Mouse (Mus musculus): Measurements from ENCODE around the gene Clnk. TPM values are rescaled to one million over a fixed set of nuclear protein-coding genes. Genes with fewer than 3 reads are reported as not detected.

Clnk gene
- polyA plus RNA-seq, 1 experiment from 2014 or later: 0.08 TPM

DNA sequence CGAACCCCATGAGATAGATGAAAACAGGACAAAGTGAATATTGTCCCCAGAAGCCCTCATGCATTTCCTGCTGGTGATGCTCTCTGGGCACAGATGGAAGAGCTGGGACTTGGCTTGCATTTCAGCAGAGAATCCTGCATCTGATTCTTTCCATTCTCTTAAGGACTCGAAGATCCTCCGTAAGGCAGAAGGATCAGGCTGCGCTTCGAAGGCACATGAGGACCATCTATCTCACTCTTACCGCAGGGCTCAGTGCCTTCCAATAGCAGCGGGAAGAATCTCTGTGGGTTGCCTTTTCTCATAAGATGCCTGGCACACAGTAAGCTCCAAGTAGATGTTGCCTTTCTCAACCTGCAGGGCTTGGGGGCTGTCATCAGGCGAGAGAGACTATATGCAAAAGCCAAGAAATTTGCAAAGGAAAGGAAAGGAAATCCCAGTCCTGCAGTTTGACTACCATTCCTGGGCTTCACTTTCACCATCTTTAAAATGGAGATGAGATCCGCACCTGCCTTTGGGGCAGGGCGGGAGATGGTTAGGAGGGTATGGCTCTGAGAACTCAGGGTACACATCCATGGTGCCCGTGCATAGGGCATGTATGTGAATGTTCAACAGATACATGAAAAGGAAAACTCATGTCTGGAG is 167.6 kb downstream of the Clnk start:
- peaks cover 6% of the 10 kb centered on the region; the same call in 1 of the 2 replicates for H3K4me1 ChIP-seq
- ATAC-seq (ENCODE audit: extremely low read depth, insufficient number of reproducible peaks, low FRiP score, low TSS enrichment): no peak
- H3K4me2 ChIP-seq: no peak overlapping the region
- no peak overlapping the region for H3K4me3 ChIP-seq
- whole genome bisulfite sequencing: 47% methylated on average over 11 of the region's 11 CpGs
- H3K27me3 ChIP-seq (replicated peaks): no peaks in the 10 kb centered on the region
- no peaks in the 10 kb centered on the region for H3K36me3 ChIP-seq
- H3K9me3 ChIP-seq: no peaks in the 10 kb centered on the region
- no peak overlapping the region for H3K27ac ChIP-seq (replicated peaks)
- H3K9ac ChIP-seq: no peak overlapping the region

DNA sequence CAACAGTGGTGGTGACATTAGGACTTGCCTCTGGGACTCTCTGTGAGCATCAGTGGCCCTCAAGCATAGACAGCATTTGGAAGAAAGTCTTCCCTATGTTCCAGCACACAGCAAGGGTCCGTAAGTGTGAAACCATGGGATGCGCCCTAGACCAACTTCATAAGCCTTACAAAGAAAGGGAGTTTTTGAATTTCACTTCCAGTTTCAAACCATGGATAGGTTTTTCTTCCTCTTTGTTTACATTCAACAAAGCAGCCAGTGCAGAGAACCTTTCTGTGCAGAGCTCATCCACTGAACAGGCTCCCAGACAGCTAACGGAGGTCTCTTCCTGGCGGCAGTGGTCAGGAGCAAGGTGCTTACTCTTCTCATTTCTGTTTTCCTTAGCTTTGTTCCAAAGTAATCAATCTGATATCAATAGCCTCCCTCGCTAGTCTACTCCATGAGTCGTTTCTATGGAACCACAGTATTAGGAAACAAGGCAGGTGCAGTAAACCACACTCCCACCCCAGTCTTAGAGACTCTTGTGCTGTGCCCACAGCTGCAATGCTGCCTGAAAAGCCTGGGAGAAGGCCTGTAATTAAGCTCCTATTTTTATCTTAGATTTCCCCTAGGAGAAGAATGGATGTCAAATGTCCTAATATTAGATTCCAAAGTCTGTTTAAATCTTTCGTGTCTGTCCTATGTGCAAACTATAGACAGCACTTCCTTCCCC is 169.1 kb downstream of the Clnk start:
- WGBS: 72% methylated on average over 7 of the region's 7 CpGs
- peaks cover 6% of the 10 kb centered on the region; the same call in 1 of the 2 replicates for H3K4me1 ChIP-seq
- no peak overlapping the region for H3K9ac ChIP-seq
- H3K27me3 ChIP-seq (replicated peaks): no peaks in the 10 kb centered on the region
- no peak overlapping the region for H3K4me3 ChIP-seq
- no peaks in the 10 kb centered on the region for H3K36me3 ChIP-seq
- no peak overlapping the region for H3K27ac ChIP-seq (replicated peaks)
- no peak overlapping the region for H3K4me2 ChIP-seq
- ATAC-seq (ENCODE audit: extremely low read depth, insufficient number of reproducible peaks, low FRiP score, low TSS enrichment): no peak
- no peaks in the 10 kb centered on the region for H3K9me3 ChIP-seq

DNA sequence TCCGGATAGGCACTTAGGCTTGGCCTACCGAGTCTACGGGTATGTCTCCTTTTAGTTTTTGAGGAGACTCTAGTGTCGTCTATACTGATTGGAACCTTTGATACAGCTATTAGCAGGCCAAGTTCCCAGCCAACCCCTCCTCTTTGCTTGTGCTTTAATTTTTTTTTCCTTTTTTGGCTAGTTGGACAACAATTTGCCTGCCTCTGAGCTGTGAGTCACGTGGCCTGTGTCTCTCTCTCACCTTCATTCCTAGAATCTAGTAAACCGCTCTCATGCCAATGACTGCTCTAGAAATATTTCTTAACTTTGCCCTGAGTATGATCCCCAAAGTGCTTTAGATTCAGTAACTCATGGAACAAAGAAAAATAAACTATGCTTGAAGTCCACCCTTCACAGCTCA is 173.7 kb downstream of the Clnk start:
- Histone ChIP-seq H3K9ac (no peak overlapping the region), H3K4me2 (no peak overlapping the region), H3K9me3 (no peaks in the 10 kb centered on the region), H3K4me3 (no peak overlapping the region), H3K36me3 (no peaks in the 10 kb centered on the region), H3K27ac (replicated peaks) (no peak overlapping the region), H3K27me3 (replicated peaks) (no peaks in the 10 kb centered on the region), H3K4me1 (peaks cover 9% of the 10 kb centered on the region; the same call in 1 of the 2 replicates)
- WGBS: 84% methylated on average over 6 of the region's 6 CpGs
- no peak for ATAC-seq (ENCODE audit: extremely low read depth, insufficient number of reproducible peaks, low FRiP score, low TSS enrichment)

DNA sequence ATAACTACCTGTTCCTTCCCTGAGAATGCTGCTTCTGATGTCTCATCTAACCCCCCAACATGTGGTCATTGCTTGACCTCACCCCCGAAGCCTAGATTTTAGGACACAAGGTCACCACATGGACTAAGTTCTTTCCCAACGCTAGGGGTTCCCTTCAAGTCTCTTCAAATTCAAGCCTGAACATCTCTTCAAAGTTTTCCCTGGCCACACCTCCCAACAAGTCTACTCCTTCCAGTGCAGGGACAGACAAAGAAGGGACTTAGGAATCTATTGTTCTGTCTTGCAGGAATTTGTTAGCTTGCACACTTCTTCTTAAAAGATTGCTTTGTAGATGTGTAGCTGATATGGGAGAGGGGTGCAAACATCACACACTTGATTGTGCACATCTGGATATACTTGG is 174.5 kb downstream of the Clnk start:
- Histone ChIP-seq H3K4me2 (no peak overlapping the region), H3K27ac (replicated peaks) (no peak overlapping the region), H3K4me1 (0 out of 2 replicates have a peak, but pooled peaks cover 3% of the 10 kb centered on the region), H3K9me3 (no peaks in the 10 kb centered on the region), H3K36me3 (no peaks in the 10 kb centered on the region), H3K4me3 (no peak overlapping the region), H3K27me3 (replicated peaks) (no peaks in the 10 kb centered on the region), H3K9ac (no peak overlapping the region)
- ATAC-seq (ENCODE audit: extremely low read depth, insufficient number of reproducible peaks, low FRiP score, low TSS enrichment): no peak
- 76% methylated on average over 2 of the region's 2 CpGs for WGBS

DNA sequence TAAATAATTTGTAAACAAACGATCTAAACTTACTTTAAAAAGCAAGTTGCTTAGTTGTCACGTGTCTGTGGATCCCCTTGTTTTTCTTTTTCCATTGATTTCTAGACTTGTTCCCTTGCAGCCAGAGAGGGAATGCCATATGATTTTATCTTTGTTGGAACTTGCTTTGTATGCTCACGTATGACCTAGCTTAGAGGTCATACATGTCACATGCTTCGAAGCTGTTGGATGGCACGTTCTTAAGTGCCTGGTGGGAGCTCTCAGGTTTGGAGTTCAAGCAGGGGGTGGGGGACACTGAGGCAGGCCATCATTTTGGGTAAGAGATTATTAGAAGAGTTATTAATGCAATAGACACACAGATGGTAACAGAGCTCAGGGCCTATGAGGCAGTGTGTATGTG is 178.1 kb downstream of the Clnk start:
- WGBS: 62% methylated on average over 5 of the region's 5 CpGs
- H3K36me3 ChIP-seq: no peaks in the 10 kb centered on the region
- no peak overlapping the region for H3K9ac ChIP-seq
- H3K4me2 ChIP-seq: no peak overlapping the region
- no peak overlapping the region for H3K4me3 ChIP-seq
- H3K27me3 ChIP-seq (replicated peaks): no peaks in the 10 kb centered on the region
- H3K27ac ChIP-seq (replicated peaks): no peak overlapping the region
- 0 out of 2 replicates have a peak, but pooled peaks cover 3% of the 10 kb centered on the region for H3K4me1 ChIP-seq
- no peak for ATAC-seq (ENCODE audit: extremely low read depth, insufficient number of reproducible peaks, low FRiP score, low TSS enrichment)
- H3K9me3 ChIP-seq: no peaks in the 10 kb centered on the region

DNA sequence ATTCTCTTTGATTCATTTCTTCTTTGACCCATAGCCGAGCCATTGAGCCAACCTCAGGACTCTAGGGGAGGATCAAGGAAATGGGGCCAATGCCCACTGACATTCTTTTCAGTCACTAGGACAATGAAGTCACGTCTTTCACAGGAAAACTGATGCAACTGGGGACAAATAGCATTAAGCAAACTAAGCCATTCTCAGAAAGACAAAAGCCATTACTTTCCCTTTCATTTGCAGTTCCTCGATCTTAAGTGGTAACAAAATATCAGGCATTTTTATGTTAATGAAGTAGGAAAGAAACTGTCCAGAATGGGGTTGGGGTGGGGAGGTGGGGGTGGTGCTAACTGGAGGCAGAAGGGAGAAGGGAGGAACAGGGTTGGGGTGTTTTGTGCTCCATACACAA is 178.6 kb downstream of the Clnk start:
- 0 out of 2 replicates have a peak, but pooled peaks cover 3% of the 10 kb centered on the region for H3K4me1 ChIP-seq
- H3K9me3 ChIP-seq: no peaks in the 10 kb centered on the region
- WGBS: 65% methylated on average over 3 of the region's 3 CpGs
- no peaks in the 10 kb centered on the region for H3K27me3 ChIP-seq (replicated peaks)
- no peak overlapping the region for H3K4me3 ChIP-seq
- H3K9ac ChIP-seq: no peak overlapping the region
- no peaks in the 10 kb centered on the region for H3K36me3 ChIP-seq
- no peak overlapping the region for H3K27ac ChIP-seq (replicated peaks)
- H3K4me2 ChIP-seq: no peak overlapping the region
- ATAC-seq (ENCODE audit: extremely low read depth, insufficient number of reproducible peaks, low FRiP score, low TSS enrichment): no peak

DNA sequence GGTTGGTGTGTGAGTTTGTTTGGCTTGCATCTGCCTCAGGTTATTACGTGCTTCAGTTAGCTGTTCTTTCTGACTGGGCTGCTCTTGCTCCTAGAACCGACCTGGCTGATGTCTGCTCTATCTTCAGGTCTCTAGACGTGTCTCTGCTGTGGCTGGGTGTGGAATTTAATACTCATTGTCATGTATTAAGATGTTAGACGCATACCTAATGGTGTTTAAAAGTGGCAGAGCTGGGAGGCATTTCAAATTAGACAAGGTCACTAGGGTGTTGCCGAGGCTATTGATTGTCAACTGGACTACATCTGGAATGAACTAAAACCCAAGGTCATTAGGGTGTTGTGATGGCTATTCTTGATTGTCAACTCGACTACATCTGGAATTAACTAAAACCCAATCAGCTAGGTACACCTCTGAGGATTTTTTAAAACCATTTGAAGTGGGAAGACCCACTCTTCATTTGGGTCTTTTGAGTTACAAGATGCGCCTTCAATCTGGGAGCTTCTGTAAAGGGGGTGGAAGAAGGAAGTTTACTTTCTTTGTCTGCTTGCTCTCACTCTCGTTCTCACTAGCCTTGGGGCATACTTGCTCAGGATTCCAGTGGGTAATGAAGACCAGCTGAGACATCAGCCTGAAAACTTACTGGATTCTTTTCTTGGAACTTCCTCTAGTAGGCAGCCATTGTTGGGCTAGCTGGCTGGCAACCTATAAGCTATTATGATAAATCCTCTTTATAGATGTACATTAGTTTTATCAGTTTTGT is 179.8 kb downstream of the Clnk start:
- Histone ChIP-seq H3K27ac (replicated peaks) (no peak overlapping the region), H3K27me3 (replicated peaks) (no peaks in the 10 kb centered on the region), H3K36me3 (no peaks in the 10 kb centered on the region), H3K4me2 (no peak overlapping the region), H3K9me3 (no peaks in the 10 kb centered on the region), H3K9ac (no peak overlapping the region), H3K4me1 (0 out of 2 replicates have a peak, but pooled peaks cover 3% of the 10 kb centered on the region), H3K4me3 (no peak overlapping the region)
- ATAC-seq (ENCODE audit: extremely low read depth, insufficient number of reproducible peaks, low FRiP score, low TSS enrichment): no peak
- WGBS: 67% methylated on average over 8 of the region's 8 CpGs

DNA sequence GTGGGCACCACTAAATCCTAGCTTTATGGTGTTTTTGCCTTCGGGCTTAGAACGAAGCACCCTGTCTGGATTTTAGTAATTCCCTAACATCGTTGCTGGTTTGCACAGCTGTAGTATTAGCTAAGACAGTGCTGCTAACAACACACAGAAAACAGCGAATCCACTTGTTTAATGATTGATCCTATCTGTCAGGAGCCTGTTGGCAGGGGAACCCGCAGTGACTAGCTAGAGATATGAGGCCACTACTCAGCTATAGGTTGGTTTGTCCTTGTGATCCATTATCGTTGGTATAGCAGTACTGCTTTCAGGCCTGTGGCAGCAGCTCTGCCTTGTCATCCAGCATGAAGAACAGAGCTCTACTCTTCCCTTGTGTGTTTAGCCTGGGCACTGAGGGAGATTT is 183.8 kb downstream of the Clnk start:
- 77% methylated on average over 6 of the region's 6 CpGs for WGBS
- Histone ChIP-seq H3K4me2 (no peak overlapping the region), H3K9me3 (no peaks in the 10 kb centered on the region), H3K4me1 (no peaks in the 10 kb centered on the region), H3K27me3 (replicated peaks) (no peaks in the 10 kb centered on the region; the same call in 1 of the 2 replicates), H3K36me3 (no peaks in the 10 kb centered on the region), H3K9ac (no peak overlapping the region), H3K27ac (replicated peaks) (no peak overlapping the region), H3K4me3 (no peak overlapping the region)
- ATAC-seq (ENCODE audit: extremely low read depth, insufficient number of reproducible peaks, low FRiP score, low TSS enrichment): no peak

DNA sequence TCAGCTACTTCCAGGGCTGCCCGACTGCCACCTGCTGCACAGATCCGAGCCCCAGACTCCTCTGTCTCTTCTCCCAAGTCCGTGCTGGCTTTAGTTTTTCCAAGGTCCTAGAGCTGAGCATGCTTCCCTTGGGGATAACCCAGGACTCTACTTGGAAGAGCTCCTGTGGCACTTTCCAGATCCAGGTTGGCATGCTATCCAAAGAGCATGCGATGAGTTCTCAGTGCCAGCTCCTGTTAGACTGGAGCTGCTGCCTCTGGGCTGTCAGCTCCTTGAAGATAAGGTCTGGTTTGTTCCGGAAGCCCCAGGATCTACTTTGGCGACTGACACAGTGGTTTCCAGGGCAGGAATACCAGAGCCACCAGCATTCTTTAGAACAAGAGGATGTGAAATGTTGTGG is 187.4 kb downstream of the Clnk start:
- no peak for ATAC-seq (ENCODE audit: extremely low read depth, insufficient number of reproducible peaks, low FRiP score, low TSS enrichment)
- H3K4me2 ChIP-seq: no peak overlapping the region
- no peak overlapping the region for H3K9ac ChIP-seq
- H3K27me3 ChIP-seq (replicated peaks): no peaks in the 10 kb centered on the region; the same call in 1 of the 2 replicates
- no peaks in the 10 kb centered on the region for H3K36me3 ChIP-seq
- no peaks in the 10 kb centered on the region for H3K9me3 ChIP-seq
- no peak overlapping the region for H3K4me3 ChIP-seq
- no peak overlapping the region for H3K27ac ChIP-seq (replicated peaks)
- H3K4me1 ChIP-seq: no peaks in the 10 kb centered on the region
- 62% methylated on average over 6 of the region's 6 CpGs for WGBS

DNA sequence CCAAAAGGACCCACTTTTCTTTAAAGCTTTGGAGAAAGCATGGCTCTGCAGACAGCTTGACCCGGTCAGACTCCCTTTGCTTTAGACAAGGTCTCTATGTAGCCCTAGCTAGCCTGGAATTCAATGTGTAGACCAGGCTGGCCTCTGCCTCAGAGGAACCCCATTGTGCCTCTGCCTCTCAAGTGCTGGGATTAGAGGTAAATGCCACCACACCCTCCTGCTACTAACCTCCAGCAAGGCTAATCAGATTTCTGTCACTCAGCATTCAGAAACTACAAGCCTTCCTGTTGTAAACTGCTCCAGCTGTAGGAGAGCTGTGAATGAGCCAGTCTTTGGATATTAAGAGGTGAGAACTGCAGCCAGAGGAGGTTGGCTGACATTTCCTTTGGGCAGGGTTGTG is 188.9 kb downstream of the Clnk start:
- H3K4me1 ChIP-seq: peaks cover 12% of the 10 kb centered on the region

DNA sequence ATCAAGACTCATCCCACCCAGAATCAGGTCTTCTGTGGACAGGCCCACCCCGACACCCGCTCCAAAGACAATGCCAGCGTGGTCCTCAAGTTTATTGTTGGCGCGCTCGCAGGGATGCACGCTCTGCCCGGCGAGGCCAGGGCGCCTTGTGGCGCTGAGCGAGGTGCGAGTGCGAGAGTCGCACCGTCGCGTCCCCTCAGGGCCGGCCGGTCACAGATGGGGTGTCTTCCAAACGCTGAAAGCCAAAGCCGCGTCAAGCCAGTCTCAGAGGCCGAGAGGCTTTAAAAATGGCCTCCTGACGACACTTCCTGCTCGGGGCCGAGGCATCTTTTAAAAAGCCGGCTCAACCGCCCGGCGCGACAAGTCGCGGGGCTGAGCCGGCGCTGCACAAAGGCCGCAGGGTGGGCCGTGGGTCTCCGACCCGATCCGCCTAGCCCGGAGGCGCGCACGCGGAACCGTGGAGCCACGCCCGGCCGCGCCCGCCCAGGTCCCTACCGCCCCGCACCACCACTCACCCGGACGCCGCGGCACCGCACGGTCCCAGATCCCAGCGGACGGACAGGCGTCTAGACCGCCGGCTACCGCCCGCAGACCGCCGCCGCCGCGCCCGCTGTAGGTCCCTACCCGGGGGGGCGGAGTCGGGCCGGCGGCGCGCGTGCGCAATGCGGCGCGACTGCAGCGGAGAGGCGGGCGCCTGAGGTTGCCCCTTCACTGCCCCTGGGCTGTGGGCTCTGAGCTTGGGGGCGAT is 192.3 kb downstream of the Clnk start, which contains the start of gene Zfp518b:
Gene Zfp518b, minus strand, starts transcription at position 663 of the 748 bp plus-strand sequence.
- peak within 1 kb of the TSS; percentile 92 for H3K9ac ChIP-seq
- H3K4me1 ChIP-seq: peaks cover 17% of the 10 kb centered on the region
- H3K4me2 ChIP-seq: peak within 1 kb of the TSS; percentile 92
- H3K27me3 ChIP-seq (replicated peaks): no peaks in the 10 kb centered on the region; the same call in 1 of the 2 replicates
- WGBS: under 1% methylated on average over 80 of the region's 89 CpGs
- peaks cover 35% of the 10 kb centered on the region for H3K36me3 ChIP-seq
- peak within 1 kb of the TSS; percentile 84 for H3K27ac ChIP-seq (replicated peaks)
- H3K9me3 ChIP-seq: no peaks in the 10 kb centered on the region
- peak; percentile 79 for ATAC-seq (ENCODE audit: extremely low read depth, insufficient number of reproducible peaks, low FRiP score, low TSS enrichment)
- H3K4me3 ChIP-seq: peak within 1 kb of the TSS; percentile 75

More for the DNA sequence above, 188.9 kb downstream of the Clnk start:
- Histone ChIP-seq H3K9ac (no peak overlapping the region), H3K27me3 (replicated peaks) (no peaks in the 10 kb centered on the region; the same call in 1 of the 2 replicates), H3K4me3 (no peak overlapping the region), H3K27ac (replicated peaks) (no peak overlapping the region), H3K4me2 (no peak overlapping the region), H3K36me3 (peaks cover 2% of the 10 kb centered on the region), H3K9me3 (no peaks in the 10 kb centered on the region)
- ATAC-seq (ENCODE audit: extremely low read depth, insufficient number of reproducible peaks, low FRiP score, low TSS enrichment): no peak
- 88% methylated on average over 1 of the region's 1 CpGs for WGBS
